Mouse (Mus musculus) liver, embryonic 16.5 days (tissue): ENCODE data around the gene Slc25a22. TPM values are rescaled to one million over a fixed set of nuclear protein-coding genes. Genes with fewer than 3 reads are reported as not detected.

Source experiments
- ATAC-seq: fragments of 200-750 bp; cut with Nextera tagmentation; 2 replicates; pipeline ENCODE4 v1.8.0; 2017; ENCODE audit warnings: low read depth, mild to moderate bottlenecking, moderate number of reproducible peaks, moderate library complexity
- H3K27ac ChIP-seq: fragments of 300-500 bp; sonication (generic); 2 replicates; pipeline ENCODE4 v1.5.1; 2014; ENCODE audit warnings: mild to moderate bottlenecking, low read length
- H3K27me3 ChIP-seq: fragments of 300-500 bp; sonication (generic); 2 replicates; pipeline ENCODE4 v1.6.1; 2014; ENCODE audit warnings: low read depth, low read length, mixed read lengths; ENCODE audit not compliant: control insufficient read depth, insufficient read depth
- H3K36me3 ChIP-seq: fragments of 300-500 bp; sonication (generic); 2 replicates; pipeline ENCODE4 v1.6.1; 2014; ENCODE audit warnings: mild to moderate bottlenecking; ENCODE audit not compliant: control insufficient read depth, insufficient read depth
- H3K4me1 ChIP-seq: fragments of 300-500 bp; sonication (generic); 2 replicates; pipeline ENCODE4 v1.6.1; 2014; ENCODE audit warnings: low read depth, low read length, mixed read lengths; ENCODE audit not compliant: control insufficient read depth
- H3K4me2 ChIP-seq: fragments of 300-500 bp; sonication (generic); 2 replicates; pipeline ENCODE4 v1.6.1; 2014; ENCODE audit warnings: low read depth, low read length, mixed read lengths
- H3K4me3 ChIP-seq: fragments of 300-500 bp; sonication (generic); 2 replicates; pipeline ENCODE4 v1.5.1; 2014; ENCODE audit warnings: low read depth, mild to moderate bottlenecking, low read length
- H3K9ac ChIP-seq: fragments of 300-500 bp; sonication (generic); 2 replicates; pipeline ENCODE4 v1.6.1; 2014; ENCODE audit warnings: low read depth, low read length
- H3K9me3 ChIP-seq: fragments of 300-500 bp; sonication (generic); replicated peaks from 2 replicates; pipeline ENCODE4 v1.6.1; 2016; ENCODE audit warnings: low read length; ENCODE audit not compliant: control insufficient read depth
- WGBS: fragments of 180-500 bp; shearing (Covaris S2); extraction: QIAGEN DNeasy Blood & Tissue Kit; methylation state at CpG from one replicate; pipeline ENCODE4 v1.1.7; 2014; ENCODE audit not compliant: insufficient replicate concordance; 5-methylcytosine and 5-hydroxymethylcytosine counted together
- polyA plus RNA-seq: library from polyadenylated mRNA; unstranded; fragments of >200 nt; fragmentation: Nextera tagmentation; extraction: Ambion mirVana; gene quantifications from 2 replicates; pipeline ENCODE4 v1.2.1, GENCODE M21; 2015

The Slc25a22 gene
- polyA plus RNA-seq, 1 experiment from 2014 or later: 20.7 TPM

- H3K27me3 ChIP-seq: no peaks in the 10 kb centered on the region
- no peaks in the 10 kb centered on the region for H3K9me3 ChIP-seq
- peak; percentile 7; the same call in 1 of the 2 replicates for ATAC-seq
- 19% methylated on average over 3 of the region's 3 CpGs for WGBS
- peaks cover 58% of the 10 kb centered on the region for H3K4me1 ChIP-seq
- H3K4me3 ChIP-seq: no peak overlapping the region
- peak overlapping the region; percentile 3; the same call in 1 of the 2 replicates for H3K4me2 ChIP-seq
- H3K27ac ChIP-seq: peak overlapping the region; percentile 77
- no peaks in the 10 kb centered on the region for H3K36me3 ChIP-seq
- peak overlapping the region; percentile 43; the same call in 1 of the 2 replicates for H3K9ac ChIP-seq
Observed at GRCm38 (mm10) chr7:141388487-141389109, 49.1 kb downstream of the Slc25a22 start.

DNA sequence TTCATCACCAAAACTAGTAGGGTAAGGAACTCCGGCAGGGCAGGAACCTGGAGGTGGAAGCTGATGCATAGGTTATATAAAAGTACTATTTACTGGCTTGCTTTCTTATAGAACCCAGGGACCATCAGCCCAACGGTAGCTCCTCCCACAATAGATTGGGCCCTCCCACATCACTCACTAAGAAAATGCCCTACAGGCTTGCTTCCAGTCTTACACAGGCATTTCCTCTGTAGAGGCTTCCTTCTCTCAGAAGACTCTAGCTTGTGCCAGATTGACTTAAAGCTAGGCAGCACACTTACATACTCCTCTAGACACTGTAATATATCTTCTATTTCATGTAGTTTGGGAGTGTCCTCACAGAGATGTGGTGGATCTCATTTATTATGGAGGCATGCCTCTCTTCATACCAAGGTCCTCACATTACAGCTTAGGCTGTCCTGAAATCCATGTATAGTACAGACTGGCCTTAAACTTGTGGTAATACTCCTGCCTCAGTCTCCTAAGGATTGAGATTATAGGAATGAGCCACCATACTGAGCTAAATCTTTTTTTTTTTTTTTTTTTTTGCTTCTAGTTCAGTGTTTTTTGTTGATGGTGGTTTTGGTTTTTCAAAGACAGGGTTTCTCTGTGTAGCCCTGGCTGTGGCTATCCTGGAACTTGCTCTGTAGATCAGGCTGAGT is 49.7 kb downstream of the Slc25a22 start:
- H3K4me2 ChIP-seq: peak overlapping the region; percentile 3; the same call in 1 of the 2 replicates

GRCm38 (mm10) chr7:141381068-141381835 is 56.4 kb downstream of the Slc25a22 start:
- peaks cover 11% of the 10 kb centered on the region for H3K4me1 ChIP-seq
- no peaks in the 10 kb centered on the region for H3K36me3 ChIP-seq
- WGBS: 59% methylated on average over 4 of the region's 4 CpGs
- ATAC-seq: no peak
- H3K27me3 ChIP-seq: no peaks in the 10 kb centered on the region
- H3K4me2 ChIP-seq: no peak overlapping the region
- no peaks in the 10 kb centered on the region for H3K9me3 ChIP-seq
- no peak overlapping the region for H3K4me3 ChIP-seq
- no peak overlapping the region for H3K9ac ChIP-seq
- peak overlapping the region; percentile 65 for H3K27ac ChIP-seq

More for the DNA sequence above, 49.7 kb downstream of the Slc25a22 start:
- no peak overlapping the region for H3K4me3 ChIP-seq
- WGBS: 31% methylated on average over 2 of the region's 2 CpGs
- H3K9me3 ChIP-seq: no peaks in the 10 kb centered on the region
- H3K9ac ChIP-seq: peak overlapping the region; percentile 22
- H3K27me3 ChIP-seq: no peaks in the 10 kb centered on the region
- no peaks in the 10 kb centered on the region for H3K36me3 ChIP-seq
- peak overlapping the region; percentile 77 for H3K27ac ChIP-seq
- no peak for ATAC-seq
- peaks cover 53% of the 10 kb centered on the region for H3K4me1 ChIP-seq

Other genes starting within 250 kb of the Slc25a22 start
- gene Hras, start 243.9 kb downstream of the Slc25a22 start, polyA plus RNA-seq: 35.3 and 40.1 TPM in 2 replicates
- 8.3 and 9.5 TPM in 2 replicates for gene Lrrc56, start 243.7 kb downstream of the Slc25a22 start, polyA plus RNA-seq
- gene Lmntd2, start 223.8 kb downstream of the Slc25a22 start, polyA plus RNA-seq: 0.80 and 0.84 TPM in 2 replicates
- gene Rassf7, start 222.0 kb downstream of the Slc25a22 start, polyA plus RNA-seq: 23.9 and 26.4 TPM in 2 replicates
- 23.8 and 28.5 TPM in 2 replicates for gene Phrf1, start 209.1 kb downstream of the Slc25a22 start, polyA plus RNA-seq
- 7.7 and 8.2 TPM in 2 replicates for gene Irf7, start 171.4 kb downstream of the Slc25a22 start, polyA plus RNA-seq
- gene Cdhr5, start 161.1 kb downstream of the Slc25a22 start, polyA plus RNA-seq: 0.42 and 1.6 TPM in 2 replicates
- gene Sct, start 158.8 kb downstream of the Slc25a22 start, polyA plus RNA-seq: 1.4 TPM in 1 of 2 replicates, not detected in the other
- gene Drd4, start 145.9 kb downstream of the Slc25a22 start, polyA plus RNA-seq: not detected in 2 replicates
- 11.6 and 13.6 TPM in 2 replicates for gene Deaf1, start 110.2 kb downstream of the Slc25a22 start, polyA plus RNA-seq
- 13.9 and 16.7 TPM in 2 replicates for gene Tmem80, start 110.2 kb downstream of the Slc25a22 start, polyA plus RNA-seq
- 26.0 and 34.0 TPM in 2 replicates for gene Eps8l2, start 99.0 kb downstream of the Slc25a22 start, polyA plus RNA-seq
- 373 and 397 TPM in 2 replicates for gene Taldo1, start 45.7 kb downstream of the Slc25a22 start, polyA plus RNA-seq
- gene Gatd1, start 23.8 kb downstream of the Slc25a22 start, polyA plus RNA-seq: 13.5 and 14.3 TPM in 2 replicates
- not detected in 2 replicates for gene Cend1, start 8.4 kb downstream of the Slc25a22 start, polyA plus RNA-seq
- gene Pidd1, start 6.1 kb upstream of the Slc25a22 start, polyA plus RNA-seq: 8.8 and 9.7 TPM in 2 replicates
- gene Rplp2, start 9.5 kb upstream of the Slc25a22 start, polyA plus RNA-seq: 644 and 698 TPM in 2 replicates
- 14.9 and 15.5 TPM in 2 replicates for gene Pnpla2, start 17.3 kb upstream of the Slc25a22 start, polyA plus RNA-seq
- gene Cracr2b, start 23.2 kb upstream of the Slc25a22 start, polyA plus RNA-seq: 3.7 and 4.8 TPM in 2 replicates
- 5.3 and 6.9 TPM in 2 replicates for gene Cd151, start 29.5 kb upstream of the Slc25a22 start, polyA plus RNA-seq
- gene Polr2l, start 37.2 kb upstream of the Slc25a22 start, polyA plus RNA-seq: 36.4 and 39.2 TPM in 2 replicates
- gene Tspan4, start 37.3 kb upstream of the Slc25a22 start, polyA plus RNA-seq: 46.1 and 47.2 TPM in 2 replicates
- gene Chid1, start 102.0 kb upstream of the Slc25a22 start, polyA plus RNA-seq: 25.3 and 26.6 TPM in 2 replicates
- gene Ap2a2, start 124.3 kb upstream of the Slc25a22 start, polyA plus RNA-seq: 66.7 and 70.7 TPM in 2 replicates
- 2.8 and 3.1 TPM in 2 replicates for gene Muc6, start 217.4 kb upstream of the Slc25a22 start, polyA plus RNA-seq